Mouse (Mus musculus): ENCODE results near the gene Zc3h7b.

GRCm38 (mm10) chr15:81729241-81729791, 15.5 kb upstream of the Zc3h7b start:
- TF ChIP-seq POLR2A (IDR thresholded peaks at IDR 0.05; ENCODE audit: insufficient read depth, low read depth, low read length) (no peak), EP300 (IDR thresholded peaks at IDR 0.05; ENCODE audit: insufficient read depth, low read depth, low read length) (no peak)

All from heart, adult 2 months (tissue).